Mouse (Mus musculus) lung, adult 2 months (tissue): ENCODE measurements around the gene Trpm6.

Source experiments
- CTCF ChIP-seq: fragments of 200-500 bp; IDR thresholded peaks from 2 replicates; pipeline ENCODE4 v1.5.1; 2011; ENCODE audit warnings: mild to moderate bottlenecking, low read length, control low read depth; ENCODE audit not compliant: insufficient read depth
- POLR2A ChIP-seq: fragments of 200-500 bp; IDR thresholded peaks from 2 replicates; pipeline ENCODE4 v1.6.1; 2011; ENCODE audit warnings: low read depth, mild to moderate bottlenecking, control low read depth, low read length, borderline replicate concordance; ENCODE audit errors: extremely low read depth

- TF ChIP-seq POLR2A (no peak), CTCF (no peak)
Measured at GRCm38 (mm10) chr19:18888491-18889116, 138.8 kb downstream of the Trpm6 start.
